Mouse (Mus musculus) CD4-positive helper T cell, adult 2 months (primary cell): ENCODE measurements around the gene Ankrd61.

Experiments
- DNase-seq: peaks from one replicate; pipeline ENCODE4 v3.0.0-alpha.2; 2012; ENCODE audit warnings: low read depth, missing footprints, low spot score

The Ankrd61 gene

DNA sequence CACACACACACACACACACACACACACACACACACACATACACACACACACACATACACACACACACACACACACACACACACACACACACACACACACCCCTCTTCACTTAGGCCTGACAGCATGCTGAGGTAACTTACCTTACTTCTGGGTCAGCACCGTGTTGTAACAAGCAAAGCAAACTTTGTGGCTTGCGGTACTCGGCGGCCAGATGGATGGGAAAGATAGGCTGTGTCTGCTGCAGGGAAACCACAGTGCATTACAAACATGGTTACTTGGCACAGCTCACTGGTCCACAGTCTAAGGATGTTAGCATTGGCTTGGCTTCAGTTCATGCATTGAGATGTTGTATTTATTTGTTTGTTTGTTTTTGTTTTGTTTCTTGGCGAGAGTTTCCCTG, 4.1 kb downstream of the Ankrd61 start:
- DNase-seq = peak; percentile 66

- DNase-seq = no peak
Measured at GRCm38 (mm10) chr5:143892255-143892886, 5.1 kb downstream of the Ankrd61 start.

DNA sequence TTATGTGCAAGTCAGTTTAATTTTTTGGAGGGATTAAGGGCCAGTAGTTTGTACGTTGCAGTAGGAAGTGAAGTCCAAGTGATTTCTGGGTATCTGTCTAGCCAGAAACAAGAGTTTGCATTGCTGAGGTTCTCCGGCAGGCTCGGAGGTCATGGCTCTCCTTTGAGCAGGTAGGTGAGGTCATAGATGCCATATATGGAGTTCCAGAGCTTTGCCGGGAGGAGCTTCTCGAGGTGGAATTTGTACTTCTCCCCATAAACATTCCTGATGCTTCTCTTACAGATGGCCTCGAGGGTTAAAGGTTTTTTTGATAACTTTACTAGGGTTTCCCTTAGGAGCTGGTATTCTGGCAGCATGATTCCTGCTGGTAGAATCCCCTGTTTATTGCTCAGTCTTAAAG, 6.7 kb downstream of the Ankrd61 start:
- no peak for DNase-seq

DNA sequence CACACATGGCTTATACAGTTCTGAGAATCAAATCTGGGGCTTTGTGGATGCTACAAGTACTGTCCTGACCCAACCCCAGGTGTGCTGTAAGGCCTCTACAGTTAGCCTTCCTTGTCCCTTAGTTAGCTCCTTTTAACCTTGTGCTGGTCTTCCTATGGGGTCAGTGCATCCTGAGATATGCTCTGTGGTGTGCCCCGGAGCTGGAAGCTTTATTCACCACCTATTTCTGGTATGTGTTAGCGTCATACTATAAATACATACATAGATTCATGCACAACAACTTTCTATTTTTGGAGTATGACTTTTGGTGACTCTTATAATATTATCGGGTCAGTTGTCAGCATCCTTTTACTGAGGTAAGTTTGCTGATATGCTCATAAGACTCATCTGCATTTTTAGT, 12.2 kb downstream of the Ankrd61 start:
- DNase-seq = no peak

DNA sequence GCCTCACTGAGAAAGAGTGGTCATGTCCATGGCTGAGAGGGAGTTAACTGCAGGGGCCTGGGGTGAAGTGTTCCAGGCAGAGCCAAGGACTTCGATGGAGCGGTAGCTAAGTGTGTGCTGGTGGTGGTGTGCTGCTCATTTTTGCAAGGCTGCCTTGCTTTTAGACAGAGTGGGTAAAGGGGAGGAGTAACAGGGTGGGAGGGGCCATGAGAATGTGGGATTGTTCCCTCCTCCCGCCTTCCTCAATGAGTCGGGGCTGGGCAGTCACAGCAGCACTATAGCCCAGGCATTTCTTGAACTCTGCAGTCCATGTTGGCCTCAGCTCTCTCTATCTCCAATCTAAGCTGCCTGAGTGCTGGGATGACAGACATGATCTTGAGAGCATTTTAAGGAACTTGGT, 22.9 kb downstream of the Ankrd61 start:
- DNase-seq = no peak

- no peak for DNase-seq
Measured at GRCm38 (mm10) chr5:143871547-143872169, 25.8 kb downstream of the Ankrd61 start.
